Mouse (Mus musculus) neural tube, embryonic 14.5 days (tissue): ENCODE measurements around the gene AA986860. TPM values are rescaled to one million over a fixed set of nuclear protein-coding genes. Genes with fewer than 3 reads are reported as not detected.

Source experiments
- ATAC-seq: fragments of 200-750 bp; cut with Nextera tagmentation; 2 replicates; pipeline ENCODE4 v1.8.0; 2017; ENCODE audit warnings: low read depth, mild to moderate bottlenecking, moderate TSS enrichment, moderate library complexity
- H3K27ac ChIP-seq: fragments of 300-500 bp; sonication (generic); 2 replicates; pipeline ENCODE4 v1.5.1; 2014; ENCODE audit warnings: low read depth, mild to moderate bottlenecking, control low read depth, low read length, moderate library complexity, mixed read lengths
- H3K27me3 ChIP-seq: fragments of 300-500 bp; sonication (generic); 2 replicates; pipeline ENCODE4 v1.6.1; 2014; ENCODE audit warnings: low read length; ENCODE audit not compliant: control insufficient read depth, insufficient read depth
- H3K36me3 ChIP-seq: fragments of 300-500 bp; sonication (generic); 2 replicates; pipeline ENCODE4 v1.6.1; 2014; ENCODE audit warnings: low read length, mixed read lengths; ENCODE audit not compliant: control insufficient read depth, insufficient read depth
- H3K4me1 ChIP-seq: fragments of 300-500 bp; sonication (generic); 2 replicates; pipeline ENCODE4 v1.6.1; 2014; ENCODE audit warnings: low read length; ENCODE audit not compliant: control insufficient read depth, insufficient read depth
- H3K4me2 ChIP-seq: fragments of 300-500 bp; sonication (generic); 2 replicates; pipeline ENCODE4 v1.6.1; 2014; ENCODE audit warnings: mild to moderate bottlenecking, low read depth, low read length, control low read depth
- H3K4me3 ChIP-seq: fragments of 300-500 bp; sonication (generic); 2 replicates; pipeline ENCODE4 v1.5.1; 2014; ENCODE audit warnings: low read depth, low read length, control low read depth, mixed read lengths
- H3K9ac ChIP-seq: fragments of 300-500 bp; sonication (generic); replicated peaks from 2 replicates; pipeline ENCODE4 v1.6.1; 2014; ENCODE audit warnings: low read depth, mild to moderate bottlenecking, control low read depth, low read length, mixed read lengths
- H3K9me3 ChIP-seq: fragments of 300-500 bp; sonication (generic); 2 replicates; pipeline ENCODE4 v1.6.1; 2016; ENCODE audit warnings: low read length; ENCODE audit not compliant: control insufficient read depth
- WGBS: fragments of 180-500 bp; shearing (Covaris S2); extraction: QIAGEN DNeasy Blood & Tissue Kit; methylation state at CpG from one replicate; pipeline ENCODE4 v1.1.7; 2014; 5-methylcytosine and 5-hydroxymethylcytosine counted together
- polyA plus RNA-seq: library from polyadenylated mRNA; unstranded; fragments of >200 nt; fragmentation: Nextera tagmentation; extraction: Ambion mirVana; gene quantifications from 2 replicates; pipeline ENCODE4 v1.2.1, GENCODE M21; 2014

AA986860 gene
- polyA plus RNA-seq, 1 experiment from 2014 or later: 0.90 TPM

DNA sequence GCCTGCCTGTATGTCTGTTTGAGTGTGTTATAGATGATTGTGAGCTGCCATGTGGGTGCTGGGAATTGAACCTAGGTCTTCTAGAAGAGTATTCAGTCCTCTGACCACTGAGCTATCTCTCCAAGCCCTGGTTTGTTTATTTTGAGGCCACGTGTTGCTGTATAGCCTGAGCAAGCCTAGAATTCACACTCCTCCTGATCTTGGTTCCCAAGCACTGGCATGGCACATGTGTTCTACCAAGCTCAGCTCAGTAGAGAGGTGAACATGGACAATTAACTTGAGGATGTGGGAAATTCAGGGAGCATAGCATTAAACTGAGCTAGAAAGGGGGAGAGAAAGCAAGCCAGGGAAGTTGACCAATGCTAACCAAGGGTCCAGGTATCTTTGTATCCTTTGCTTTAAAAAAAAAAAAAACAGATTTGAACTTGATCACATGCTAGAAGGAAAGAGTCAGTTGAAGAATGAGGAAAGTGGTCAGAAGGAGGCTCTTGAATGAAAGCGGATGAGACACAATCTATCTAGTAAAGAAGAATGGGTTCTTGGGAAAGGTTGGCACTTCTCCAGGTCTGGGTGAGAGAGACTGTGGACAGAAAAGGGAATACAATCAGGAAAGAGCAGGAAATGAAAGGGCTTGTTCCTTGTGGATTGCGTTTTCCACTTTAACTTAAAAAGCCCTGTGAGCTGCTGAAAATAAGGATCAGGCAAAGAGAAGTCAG, 30.4 kb downstream of the AA986860 start:
- no peak overlapping the region for H3K4me3 ChIP-seq
- no peak for ATAC-seq
- no peaks in the 10 kb centered on the region for H3K36me3 ChIP-seq
- H3K4me1 ChIP-seq: no peaks in the 10 kb centered on the region
- no peak overlapping the region for H3K9ac ChIP-seq
- WGBS: 80% methylated on average over 3 of the region's 3 CpGs
- no peaks in the 10 kb centered on the region for H3K9me3 ChIP-seq
- no peak overlapping the region for H3K4me2 ChIP-seq
- H3K27me3 ChIP-seq: no peaks in the 10 kb centered on the region
- no peak overlapping the region for H3K27ac ChIP-seq

DNA sequence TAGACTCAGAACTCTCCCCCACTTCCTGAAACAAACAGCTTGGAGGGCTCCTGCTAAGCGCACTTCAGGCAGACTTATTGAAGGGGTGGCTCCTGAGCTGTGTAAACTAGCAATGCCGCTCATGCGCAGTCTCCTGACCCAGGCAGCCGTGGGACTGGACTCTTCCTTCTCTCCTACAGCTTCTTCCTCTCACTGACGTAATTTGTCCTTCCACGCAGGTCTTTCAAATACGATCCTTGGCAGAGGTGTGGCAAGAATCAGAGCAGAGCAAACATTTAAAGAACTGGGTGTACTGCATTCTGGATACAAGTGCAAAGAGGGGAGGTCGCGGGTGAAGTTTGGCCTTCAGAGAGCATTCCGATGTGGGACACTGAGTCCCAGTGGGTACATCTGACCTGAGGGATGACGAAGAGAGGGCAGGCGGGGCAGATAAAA, 32.3 kb downstream of the AA986860 start:
- Histone ChIP-seq H3K4me3 (no peak overlapping the region), H3K4me1 (no peaks in the 10 kb centered on the region), H3K27me3 (no peaks in the 10 kb centered on the region), H3K27ac (no peak overlapping the region), H3K9me3 (no peaks in the 10 kb centered on the region), H3K4me2 (no peak overlapping the region), H3K36me3 (no peaks in the 10 kb centered on the region), H3K9ac (no peak overlapping the region)
- 91% methylated on average over 12 of the region's 12 CpGs for WGBS
- no peak for ATAC-seq

DNA sequence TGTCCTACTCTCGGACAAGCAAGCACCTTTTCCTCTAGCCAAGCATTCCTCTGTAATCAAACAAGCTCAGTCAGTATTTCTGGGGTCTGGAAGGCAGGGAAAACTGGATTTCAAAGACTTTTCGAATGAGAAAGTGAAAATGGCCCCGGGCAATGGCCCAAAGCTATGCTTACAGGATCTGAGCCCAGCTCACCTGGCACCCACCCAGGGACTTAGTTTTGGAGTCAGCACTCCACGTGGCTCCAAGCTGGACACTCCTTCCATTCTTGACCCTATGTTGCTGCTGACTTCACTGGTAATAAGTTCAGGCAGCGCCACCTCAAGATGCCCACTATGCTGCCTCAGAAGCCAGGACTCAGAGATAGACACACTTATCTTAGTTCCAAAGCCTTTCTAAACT, 35.3 kb downstream of the AA986860 start:
- 88% methylated on average over 5 of the region's 5 CpGs for WGBS
- Histone ChIP-seq H3K27ac (no peak overlapping the region), H3K27me3 (no peaks in the 10 kb centered on the region), H3K4me2 (no peak overlapping the region), H3K9ac (no peak overlapping the region), H3K4me1 (no peaks in the 10 kb centered on the region), H3K36me3 (no peaks in the 10 kb centered on the region), H3K9me3 (no peaks in the 10 kb centered on the region), H3K4me3 (no peak overlapping the region)
- no peak for ATAC-seq

DNA sequence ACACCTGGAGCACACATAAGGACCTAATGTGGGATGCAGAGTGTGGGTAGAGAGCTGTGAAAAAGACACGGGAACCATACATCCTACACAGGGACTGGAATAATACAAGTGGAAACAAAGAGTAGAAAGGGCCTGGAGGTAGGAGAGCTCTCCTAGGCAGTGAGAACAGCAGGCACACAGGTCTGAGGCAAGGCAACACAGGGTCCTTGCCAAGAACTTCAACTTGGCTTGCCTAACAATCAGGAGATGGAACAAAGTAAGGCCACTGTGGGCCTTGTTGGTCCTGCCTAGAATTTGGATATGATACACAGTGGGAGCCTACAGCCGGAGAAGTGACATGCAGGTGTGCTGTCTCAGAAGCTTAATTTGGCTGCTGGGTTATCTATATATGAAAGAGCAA, 38.1 kb downstream of the AA986860 start:
- H3K9ac ChIP-seq: no peak overlapping the region
- no peak overlapping the region for H3K27ac ChIP-seq
- ATAC-seq: no peak
- H3K27me3 ChIP-seq: no peaks in the 10 kb centered on the region
- H3K4me3 ChIP-seq: no peak overlapping the region
- 98% methylated on average over 2 of the region's 2 CpGs for WGBS
- no peaks in the 10 kb centered on the region for H3K9me3 ChIP-seq
- no peak overlapping the region for H3K4me2 ChIP-seq
- no peaks in the 10 kb centered on the region for H3K36me3 ChIP-seq
- no peaks in the 10 kb centered on the region for H3K4me1 ChIP-seq

DNA sequence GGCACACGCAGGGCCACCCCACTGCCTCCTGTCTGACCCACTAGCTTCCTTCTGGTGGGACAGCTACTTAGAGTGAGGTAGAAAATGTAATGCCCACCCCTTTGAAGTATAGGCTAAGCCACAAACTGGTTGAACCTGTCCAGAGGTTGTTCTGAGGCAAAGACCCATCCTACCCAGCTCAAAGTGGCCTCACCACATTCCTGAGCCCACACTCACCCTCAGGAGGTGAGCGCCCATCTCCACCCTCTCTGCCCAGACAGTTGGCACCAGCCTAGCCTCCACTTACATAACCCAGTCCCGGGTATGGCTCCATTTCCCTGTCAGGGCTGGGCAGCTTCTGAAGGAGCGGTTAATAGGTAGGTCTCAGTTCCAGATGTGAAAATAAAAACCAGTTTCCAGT, 38.7 kb downstream of the AA986860 start:
- H3K4me3 ChIP-seq: no peak overlapping the region
- no peak overlapping the region for H3K9ac ChIP-seq
- H3K4me2 ChIP-seq: no peak overlapping the region
- H3K9me3 ChIP-seq: no peaks in the 10 kb centered on the region
- H3K27ac ChIP-seq: no peak overlapping the region
- no peak for ATAC-seq
- H3K36me3 ChIP-seq: no peaks in the 10 kb centered on the region
- H3K4me1 ChIP-seq: no peaks in the 10 kb centered on the region
- 93% methylated on average over 4 of the region's 4 CpGs for WGBS
- no peaks in the 10 kb centered on the region for H3K27me3 ChIP-seq

DNA sequence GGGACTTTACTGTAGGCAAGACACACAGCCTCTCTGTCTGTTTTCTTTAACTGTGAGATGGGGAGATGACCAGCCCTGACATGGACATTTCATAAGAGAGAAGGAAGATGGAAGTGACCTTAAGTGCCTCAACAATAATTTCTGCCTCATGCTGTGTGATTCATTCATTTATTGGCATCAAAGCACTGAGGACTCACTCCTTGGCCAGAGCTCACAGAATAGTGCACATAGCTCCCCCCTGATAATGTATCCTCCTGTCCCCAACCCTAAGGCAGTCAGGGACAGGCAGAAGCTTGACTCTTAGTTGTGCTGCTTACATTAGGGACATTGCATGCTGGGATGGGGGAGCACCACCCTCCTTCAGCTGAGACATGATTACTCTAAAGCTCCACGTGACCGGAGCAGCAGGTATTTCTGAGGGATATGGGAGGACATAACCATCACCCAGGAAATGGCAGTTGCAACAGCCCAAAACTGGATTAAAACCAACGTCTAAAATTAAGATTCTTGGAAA, 39.3 kb downstream of the AA986860 start:
- Histone ChIP-seq H3K9me3 (no peaks in the 10 kb centered on the region), H3K4me2 (no peak overlapping the region), H3K9ac (no peak overlapping the region), H3K27ac (no peak overlapping the region), H3K4me1 (no peaks in the 10 kb centered on the region), H3K4me3 (no peak overlapping the region), H3K36me3 (no peaks in the 10 kb centered on the region), H3K27me3 (no peaks in the 10 kb centered on the region)
- no peak for ATAC-seq
- WGBS: 77% methylated on average over 3 of the region's 3 CpGs

DNA sequence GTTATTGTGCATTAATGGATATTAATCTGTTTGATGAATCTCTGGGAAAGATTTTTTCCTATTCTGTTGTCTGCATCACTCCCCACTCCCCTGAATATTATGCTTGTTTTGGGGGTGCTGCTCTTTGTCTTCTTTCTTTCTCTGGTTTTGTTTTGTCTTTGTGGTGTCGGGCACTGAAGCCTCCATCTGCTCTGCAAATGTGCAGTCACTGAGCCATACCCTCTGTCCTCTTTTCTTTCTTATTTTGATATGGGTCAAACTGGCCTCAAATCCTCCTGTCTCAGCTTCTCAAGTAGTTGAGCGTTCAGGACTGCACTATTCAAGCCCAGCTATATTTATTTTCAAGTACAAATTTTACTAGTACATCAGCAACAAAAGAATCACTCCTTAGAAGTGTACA, 43.5 kb downstream of the AA986860 start:
- Histone ChIP-seq H3K9me3 (no peaks in the 10 kb centered on the region), H3K36me3 (no peaks in the 10 kb centered on the region), H3K9ac (no peak overlapping the region), H3K4me3 (no peak overlapping the region), H3K4me1 (no peaks in the 10 kb centered on the region), H3K27ac (no peak overlapping the region), H3K4me2 (no peak overlapping the region), H3K27me3 (no peaks in the 10 kb centered on the region)
- 53% methylated on average over 2 of the region's 2 CpGs for WGBS
- ATAC-seq: no peak

DNA sequence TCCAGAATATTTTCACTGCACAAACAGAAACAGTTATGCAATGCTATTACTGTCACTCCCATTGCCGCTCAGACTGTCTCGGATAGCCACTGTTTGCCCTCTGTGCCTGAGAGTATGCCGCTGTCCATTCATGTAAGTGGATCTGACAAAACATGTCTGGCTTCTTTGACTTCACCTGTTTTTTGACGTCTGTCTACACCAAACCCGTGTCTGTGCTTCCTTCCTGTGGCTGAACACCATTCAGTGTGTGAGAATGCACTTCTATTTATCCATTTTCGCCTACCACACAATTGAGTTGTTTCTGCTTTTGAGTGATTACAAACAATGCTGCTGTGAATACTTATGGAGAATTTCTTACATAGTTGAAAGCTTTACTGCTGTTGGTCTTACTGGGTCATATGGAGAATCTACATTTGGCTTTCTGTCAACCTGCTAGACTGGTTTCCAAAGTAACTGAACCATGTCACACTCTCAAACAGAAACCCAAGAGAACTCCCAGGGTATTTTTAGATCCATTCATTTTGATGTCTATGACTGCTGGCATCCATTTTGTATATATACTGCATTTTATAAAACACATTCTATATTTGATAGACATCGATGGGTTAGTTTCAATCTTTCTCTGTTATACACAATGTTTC, 44.0 kb downstream of the AA986860 start:
- H3K9me3 ChIP-seq: no peaks in the 10 kb centered on the region
- no peaks in the 10 kb centered on the region for H3K4me1 ChIP-seq
- H3K27ac ChIP-seq: no peak overlapping the region
- H3K4me2 ChIP-seq: no peak overlapping the region
- no peak for ATAC-seq
- no peaks in the 10 kb centered on the region for H3K36me3 ChIP-seq
- H3K9ac ChIP-seq: no peak overlapping the region
- H3K4me3 ChIP-seq: no peak overlapping the region
- WGBS: 83% methylated on average over 7 of the region's 7 CpGs
- no peaks in the 10 kb centered on the region for H3K27me3 ChIP-seq

DNA sequence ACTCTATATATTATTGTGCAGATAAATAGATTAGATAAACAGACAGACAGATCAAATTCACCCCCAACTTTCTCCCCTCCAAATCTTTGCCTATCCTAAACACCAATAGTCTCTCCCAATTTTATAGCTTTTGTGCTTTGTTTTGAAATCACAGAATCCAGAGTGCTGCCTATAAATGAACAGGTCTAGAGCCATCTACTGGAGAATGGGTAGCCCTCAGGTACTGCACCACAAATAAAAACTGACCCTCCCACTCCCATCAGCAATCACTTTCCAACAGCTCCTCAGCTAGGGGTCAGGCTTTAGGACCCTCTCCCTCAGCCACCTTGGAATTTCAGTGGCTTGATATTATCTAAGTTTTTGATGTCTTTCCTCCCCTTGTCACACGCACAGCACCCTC, 44.9 kb downstream of the AA986860 start:
- Histone ChIP-seq H3K4me1 (no peaks in the 10 kb centered on the region), H3K4me2 (no peak overlapping the region), H3K9me3 (no peaks in the 10 kb centered on the region), H3K27me3 (no peaks in the 10 kb centered on the region), H3K9ac (no peak overlapping the region), H3K4me3 (no peak overlapping the region), H3K36me3 (no peaks in the 10 kb centered on the region), H3K27ac (no peak overlapping the region)
- 91% methylated on average over 1 of the region's 1 CpGs for WGBS
- no peak for ATAC-seq
